Mouse (Mus musculus) heart, postnatal 0 days (tissue): Measurements from ENCODE around the gene Spdye4b. TPM values are rescaled to one million over a fixed set of nuclear protein-coding genes. Genes with fewer than 3 reads are reported as not detected.

Experiments used
- ATAC-seq: fragments of 200-750 bp; cut with Nextera tagmentation; 2 replicates; pipeline ENCODE4 v1.8.0; 2017; ENCODE audit warnings: low read depth, moderate number of reproducible peaks, moderate library complexity; ENCODE audit not compliant: insufficient read depth
- DNase-seq: peaks from one replicate; pipeline ENCODE4 v3.0.0-alpha.2; 2016; ENCODE audit warnings: low spot score
- H3K27ac ChIP-seq: fragments of 300-500 bp; sonication (generic); 2 replicates; pipeline ENCODE4 v1.5.1; 2014; ENCODE audit warnings: low read depth, mild to moderate bottlenecking
- H3K27me3 ChIP-seq: fragments of 300-500 bp; sonication (generic); 2 replicates; pipeline ENCODE4 v1.6.1; 2014; ENCODE audit warnings: low read length, mixed read lengths; ENCODE audit not compliant: control insufficient read depth, insufficient read depth
- H3K36me3 ChIP-seq: fragments of 300-500 bp; sonication (generic); replicated peaks from 2 replicates; pipeline ENCODE4 v1.6.1; 2014; ENCODE audit warnings: low read length, mixed read lengths; ENCODE audit not compliant: control insufficient read depth, insufficient read depth
- H3K4me1 ChIP-seq: fragments of 300-500 bp; sonication (generic); 2 replicates; pipeline ENCODE4 v1.6.1; 2014; ENCODE audit warnings: antibody characterized with exemption; ENCODE audit not compliant: control insufficient read depth, insufficient read depth
- H3K4me2 ChIP-seq: fragments of 300-500 bp; sonication (generic); 2 replicates; pipeline ENCODE4 v1.6.1; 2014; ENCODE audit warnings: low read depth, mild to moderate bottlenecking, low read length, moderate library complexity
- H3K4me3 ChIP-seq: fragments of 300-500 bp; sonication (generic); 2 replicates; pipeline ENCODE4 v1.5.1; 2014; ENCODE audit warnings: low read depth, low read length
- H3K9ac ChIP-seq: fragments of 300-500 bp; sonication (generic); replicated peaks from 2 replicates; pipeline ENCODE4 v1.6.1; 2014; ENCODE audit warnings: low read depth, low read length, mixed read lengths
- H3K9me3 ChIP-seq: fragments of 300-500 bp; sonication (generic); replicated peaks from 2 replicates; pipeline ENCODE4 v1.6.1; 2016; ENCODE audit warnings: low read length; ENCODE audit not compliant: control insufficient read depth
- CTCF ChIP-seq: IDR thresholded peaks from 2 replicates; pipeline ENCODE4 v1.5.1; 2016; ENCODE audit warnings: antibody characterized with exemption, control low read depth, low read depth
- EP300 ChIP-seq: IDR thresholded peaks from 2 replicates; pipeline ENCODE4 v1.6.1; 2016; ENCODE audit warnings: antibody characterized with exemption, low read depth
- WGBS: fragments of 180-500 bp; shearing (Covaris S2); extraction: QIAGEN DNeasy Blood & Tissue Kit; methylation state at CpG from one replicate; pipeline ENCODE4 v1.1.7; 2014; 5-methylcytosine and 5-hydroxymethylcytosine counted together
- polyA plus RNA-seq: library from polyadenylated mRNA; unstranded; fragments of >200 nt; fragmentation: Nextera tagmentation; extraction: Ambion mirVana; gene quantifications from 2 replicates; pipeline ENCODE4 v1.2.1, GENCODE M21; 2015
- total RNA-seq: library from RNA; depleted of rRNA; stranded (reverse); fragments of >200 nt; gene quantifications from 2 replicates; pipeline ENCODE4 v1.2.3, GENCODE M21; 2014; ENCODE audit warnings: low replicate concordance

Spdye4b gene
- total and polyA plus RNA-seq, 2 experiments from 2014 or later: not detected

GRCm38 (mm10) chr5:143195166-143195565, 14.3 kb downstream of the Spdye4b start:
- TF ChIP-seq EP300: no peak
- TF ChIP-seq CTCF: no peak
- no peaks in the 10 kb centered on the region for H3K4me1 ChIP-seq
- H3K27ac ChIP-seq: no peak overlapping the region
- WGBS: 57% methylated on average over 2 of the region's 2 CpGs
- H3K27me3 ChIP-seq: 0 out of 2 replicates have a peak, but pooled peaks cover 5% of the 10 kb centered on the region
- no peaks in the 10 kb centered on the region for H3K9me3 ChIP-seq
- ATAC-seq: no peak
- DNase-seq: no peak
- H3K36me3 ChIP-seq: no peaks in the 10 kb centered on the region
- no peak overlapping the region for H3K4me2 ChIP-seq
- H3K4me3 ChIP-seq: no peak overlapping the region
- H3K9ac ChIP-seq: no peak overlapping the region

- Histone ChIP-seq H3K27ac (no peak overlapping the region), H3K4me1 (no peaks in the 10 kb centered on the region), H3K4me3 (no peak overlapping the region), H3K4me2 (no peak overlapping the region), H3K36me3 (no peaks in the 10 kb centered on the region), H3K9me3 (no peaks in the 10 kb centered on the region), H3K27me3 (0 out of 2 replicates have a peak, but pooled peaks cover 5% of the 10 kb centered on the region), H3K9ac (no peak overlapping the region)
- 72% methylated on average over 4 of the region's 4 CpGs for WGBS
- ATAC-seq (no peak), DNase-seq (no peak)
- no peak for TF ChIP-seq EP300
- TF ChIP-seq CTCF: no peak
These were observed 15.7 kb downstream of the Spdye4b start for GRCm38 (mm10) chr5:143196506-143196905.

- ATAC-seq (no peak), DNase-seq (no peak)
- no peak for TF ChIP-seq EP300
- TF ChIP-seq CTCF: no peak
- no peaks in the 10 kb centered on the region for H3K27me3 ChIP-seq
- no peaks in the 10 kb centered on the region for H3K36me3 ChIP-seq
- WGBS: 60% methylated on average over 3 of the region's 3 CpGs
- no peak overlapping the region for H3K4me2 ChIP-seq
- no peak overlapping the region for H3K4me3 ChIP-seq
- no peak overlapping the region for H3K27ac ChIP-seq
- H3K9me3 ChIP-seq: no peaks in the 10 kb centered on the region
- no peaks in the 10 kb centered on the region for H3K4me1 ChIP-seq
- H3K9ac ChIP-seq: no peak overlapping the region
These were observed 24.2 kb downstream of the Spdye4b start for GRCm38 (mm10) chr5:143205015-143205414.

- DNase-seq (no peak), ATAC-seq (no peak)
- no peaks in the 10 kb centered on the region for H3K4me1 ChIP-seq
- H3K27me3 ChIP-seq: no peaks in the 10 kb centered on the region
- H3K9me3 ChIP-seq: no peaks in the 10 kb centered on the region
- no peak overlapping the region for H3K4me2 ChIP-seq
- TF ChIP-seq CTCF: no peak
- no peak for TF ChIP-seq EP300
- H3K9ac ChIP-seq: no peak overlapping the region
- H3K4me3 ChIP-seq: no peak overlapping the region
- H3K36me3 ChIP-seq: no peaks in the 10 kb centered on the region
- H3K27ac ChIP-seq: no peak overlapping the region
- 83% methylated on average over 2 of the region's 2 CpGs for WGBS
These were observed 33.0 kb downstream of the Spdye4b start for GRCm38 (mm10) chr5:143213832-143214231.

- Histone ChIP-seq H3K4me3 (no peak overlapping the region), H3K4me2 (no peak overlapping the region), H3K9me3 (no peaks in the 10 kb centered on the region), H3K27ac (no peak overlapping the region), H3K27me3 (no peaks in the 10 kb centered on the region), H3K9ac (no peak overlapping the region), H3K36me3 (no peaks in the 10 kb centered on the region), H3K4me1 (no peaks in the 10 kb centered on the region)
- DNase-seq (no peak), ATAC-seq (no peak)
- 65% methylated on average over 5 of the region's 5 CpGs for WGBS
- TF ChIP-seq CTCF (no peak), EP300 (no peak)
These were observed 40.2 kb downstream of the Spdye4b start for GRCm38 (mm10) chr5:143220996-143221395.

- TF ChIP-seq EP300 (no peak), CTCF (no peak)
- no peaks in the 10 kb centered on the region for H3K27me3 ChIP-seq
- H3K27ac ChIP-seq: no peak overlapping the region
- ATAC-seq (no peak), DNase-seq (no peak)
- H3K4me1 ChIP-seq: no peaks in the 10 kb centered on the region
- H3K9me3 ChIP-seq: no peaks in the 10 kb centered on the region
- H3K36me3 ChIP-seq: no peaks in the 10 kb centered on the region
- 56% methylated on average over 1 of the region's 1 CpGs for WGBS
- no peak overlapping the region for H3K9ac ChIP-seq
- H3K4me2 ChIP-seq: no peak overlapping the region
- no peak overlapping the region for H3K4me3 ChIP-seq
These were observed 41.5 kb downstream of the Spdye4b start for GRCm38 (mm10) chr5:143222287-143222686.
